Mouse (Mus musculus): ENCODE measurements around the gene Shisal2b.
"Not testable (repeated sequence)": the region's sequence is repeated elsewhere in the genome, so short reads cannot be mapped to it uniquely, and the experiment has no call there.

Gene Shisal2b
- long read RNA-seq, experiment 1 = 0 reads
- long read RNA-seq, experiment 2 = 0 reads

DNA sequence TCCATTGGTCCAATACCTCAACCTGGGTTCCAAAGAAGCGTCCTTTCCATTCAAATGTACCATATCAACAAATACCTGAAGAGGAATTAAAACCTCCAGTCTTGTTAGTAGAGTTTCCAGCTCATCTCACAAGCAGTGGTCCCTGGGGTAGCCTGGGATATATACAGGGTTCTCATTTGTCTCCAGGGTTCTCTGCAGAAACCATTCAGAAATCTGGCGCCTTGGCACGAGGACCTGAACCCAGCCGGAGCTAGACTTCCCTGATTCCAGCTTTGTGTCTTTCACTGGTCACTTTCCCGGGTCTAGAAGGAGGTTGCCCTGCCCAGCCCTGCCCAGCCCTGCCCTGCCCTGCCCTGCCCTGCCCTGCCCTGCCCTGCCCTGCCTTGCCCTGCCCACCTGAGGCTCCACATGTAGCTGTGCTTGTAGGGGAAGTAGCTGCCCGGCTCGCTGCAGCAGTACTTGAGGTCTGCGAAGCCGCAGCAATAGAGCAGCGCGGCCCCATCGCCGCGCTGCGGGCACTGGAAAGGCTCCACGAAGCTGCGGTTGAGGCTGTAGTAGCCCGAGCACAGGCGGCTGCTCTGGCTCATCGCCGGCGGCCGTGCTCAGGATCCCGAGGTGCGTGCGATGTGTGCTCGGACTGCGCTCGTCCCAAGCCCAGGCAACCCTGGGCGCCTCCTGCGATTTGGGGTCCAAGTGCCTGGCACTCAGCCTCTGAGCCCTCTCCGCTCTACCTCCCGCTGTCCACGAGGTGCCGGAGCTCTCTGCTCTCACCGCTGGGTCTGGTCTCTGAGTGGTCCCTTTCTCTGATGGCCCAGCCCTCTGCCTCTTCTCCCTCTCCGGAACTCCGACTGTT, at the start of gene Shisal2b:
Shisal2b (minus strand) TSS at position 767 of the 853 bp plus-strand sequence.
- intact Hi-C loops (cut with DNase I) = no loop called here

DNA sequence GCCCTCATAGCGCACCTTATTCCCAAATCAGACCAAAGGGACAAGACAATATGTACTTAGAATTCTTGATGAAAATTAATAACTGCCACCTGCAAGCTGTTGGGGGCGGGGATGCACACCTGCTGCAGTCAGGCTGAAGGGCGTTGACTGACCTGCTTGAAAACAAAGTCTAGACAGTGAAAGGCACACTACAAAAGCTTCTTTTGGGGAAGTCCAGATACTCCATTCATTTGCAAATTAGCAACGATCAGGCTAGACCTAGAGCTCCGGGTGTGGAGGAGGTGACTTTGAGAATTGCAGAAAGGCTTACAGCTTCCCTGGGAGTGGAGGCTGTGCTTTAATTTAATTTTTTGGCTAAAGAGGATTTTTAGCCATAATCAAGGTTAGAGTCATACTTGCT, 47.9 kb upstream of the Shisal2b start:
- intact Hi-C loops (cut with DNase I) = not testable (repeated sequence)

DNA sequence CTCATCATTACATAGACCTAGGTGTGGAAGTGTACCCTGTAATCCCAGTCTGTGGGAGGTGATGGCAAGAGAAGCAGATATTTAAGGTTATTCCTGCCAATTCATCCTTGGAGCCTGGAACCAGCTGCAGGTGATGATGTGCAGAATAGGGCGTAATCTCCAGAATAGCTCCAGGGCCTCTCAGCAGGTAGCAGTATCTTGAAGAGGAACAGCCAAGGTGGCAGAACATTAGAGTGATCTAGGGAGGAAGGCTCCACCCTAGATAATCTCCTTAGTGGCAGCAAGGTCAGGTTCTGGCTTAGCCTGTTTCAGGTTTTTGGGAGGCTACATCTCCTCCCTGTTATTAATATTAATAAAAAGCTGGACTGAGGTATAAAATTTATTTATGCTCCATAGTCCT, 47.3 kb upstream of the Shisal2b start:
- intact Hi-C loops (cut with DNase I) = not testable (repeated sequence)

DNA sequence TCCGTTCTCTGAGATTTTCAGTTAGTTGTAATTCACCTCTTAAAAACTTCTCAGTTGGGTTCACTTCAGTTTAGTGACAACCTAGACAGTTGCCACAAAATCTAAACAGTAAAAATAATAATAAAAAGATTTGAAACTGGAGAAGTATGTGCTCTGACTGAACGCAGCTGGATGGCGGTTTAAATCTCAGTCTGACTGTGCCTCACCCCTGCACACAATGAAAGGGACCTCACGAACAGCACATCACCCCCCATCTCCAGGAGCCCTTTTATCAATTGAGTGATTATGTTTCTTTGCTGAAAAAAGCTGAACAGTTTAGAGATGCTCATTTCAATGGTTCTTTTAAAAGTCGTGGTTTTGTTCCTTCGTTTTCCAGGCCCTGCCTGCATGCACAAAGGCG, 45.0 kb upstream of the Shisal2b start:
- intact Hi-C loops (cut with DNase I) = no loop called here

DNA sequence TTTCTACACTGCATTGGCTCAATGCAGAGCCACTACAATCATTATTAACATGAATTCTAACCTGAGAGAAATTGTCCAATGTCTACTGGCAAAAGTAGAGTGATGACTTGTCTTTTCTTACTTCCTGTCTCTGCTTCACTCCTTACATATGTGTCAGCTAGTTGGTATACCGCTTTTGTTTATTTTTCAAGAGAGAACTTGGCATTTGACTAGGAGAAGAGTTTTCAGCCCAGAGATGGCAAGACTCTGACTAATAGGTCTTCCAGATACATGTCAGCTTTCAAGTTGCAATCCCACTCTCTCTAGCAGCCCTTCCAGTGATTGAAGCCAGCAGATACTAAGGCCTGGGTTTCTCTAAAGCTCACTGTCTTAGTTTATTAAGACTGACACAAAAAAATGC, 31.1 kb upstream of the Shisal2b start:
- intact Hi-C loops (cut with DNase I) = no loop called here

DNA sequence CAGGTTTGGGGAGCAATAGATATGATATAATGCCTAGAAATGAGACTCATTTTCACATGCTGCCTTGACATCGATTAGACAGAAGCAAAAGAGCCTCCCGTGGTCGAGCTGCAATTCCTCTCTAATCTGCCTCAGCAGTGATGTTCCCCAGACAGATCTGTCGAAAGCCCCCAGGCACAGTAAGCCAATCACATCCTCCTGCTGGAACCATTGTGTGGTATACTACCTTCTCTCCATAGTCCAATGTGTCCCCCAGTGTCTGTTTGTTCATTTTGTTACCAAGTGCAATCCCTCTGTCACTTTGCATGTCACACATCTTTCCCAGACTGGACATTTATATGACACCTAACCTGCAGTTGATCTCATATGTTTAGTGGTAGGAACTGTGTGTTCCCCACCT, 28.6 kb upstream of the Shisal2b start:
- intact Hi-C loops (cut with DNase I) = no loop called here

DNA sequence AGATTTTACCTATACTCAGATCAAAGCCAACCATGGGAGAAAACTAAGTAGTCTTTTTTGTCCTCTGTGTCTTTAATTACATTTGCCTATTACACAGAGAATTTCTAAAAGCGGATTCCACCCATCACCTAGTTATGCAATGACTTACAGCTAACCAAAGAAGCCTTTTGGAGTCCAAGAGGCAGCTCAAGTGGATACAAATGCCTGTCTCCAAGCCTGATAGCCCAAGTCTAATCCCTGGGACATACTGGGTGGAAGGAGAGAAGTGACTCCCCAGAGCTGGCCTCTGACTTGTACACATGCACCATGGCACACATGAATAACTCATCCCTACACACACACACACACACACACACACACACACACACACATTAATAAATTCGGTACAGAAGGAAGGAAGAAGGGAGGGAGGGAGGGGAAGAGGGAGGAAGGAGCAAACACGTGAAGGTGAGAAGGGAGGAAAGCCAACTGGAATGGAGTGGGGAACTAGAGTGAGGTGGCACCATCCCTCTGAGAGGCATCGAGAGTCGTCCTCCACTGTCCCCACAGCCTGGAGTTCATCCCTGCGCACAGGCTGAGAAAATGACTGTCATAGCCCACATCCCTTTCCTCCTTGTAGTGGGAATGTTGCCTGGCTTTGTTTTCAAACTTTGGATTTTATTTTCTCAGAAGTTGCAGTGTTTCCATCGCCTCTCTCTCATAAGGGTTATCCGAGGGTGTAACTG, 22.8 kb upstream of the Shisal2b start:
- intact Hi-C loops (cut with DNase I) = no loop called here

DNA sequence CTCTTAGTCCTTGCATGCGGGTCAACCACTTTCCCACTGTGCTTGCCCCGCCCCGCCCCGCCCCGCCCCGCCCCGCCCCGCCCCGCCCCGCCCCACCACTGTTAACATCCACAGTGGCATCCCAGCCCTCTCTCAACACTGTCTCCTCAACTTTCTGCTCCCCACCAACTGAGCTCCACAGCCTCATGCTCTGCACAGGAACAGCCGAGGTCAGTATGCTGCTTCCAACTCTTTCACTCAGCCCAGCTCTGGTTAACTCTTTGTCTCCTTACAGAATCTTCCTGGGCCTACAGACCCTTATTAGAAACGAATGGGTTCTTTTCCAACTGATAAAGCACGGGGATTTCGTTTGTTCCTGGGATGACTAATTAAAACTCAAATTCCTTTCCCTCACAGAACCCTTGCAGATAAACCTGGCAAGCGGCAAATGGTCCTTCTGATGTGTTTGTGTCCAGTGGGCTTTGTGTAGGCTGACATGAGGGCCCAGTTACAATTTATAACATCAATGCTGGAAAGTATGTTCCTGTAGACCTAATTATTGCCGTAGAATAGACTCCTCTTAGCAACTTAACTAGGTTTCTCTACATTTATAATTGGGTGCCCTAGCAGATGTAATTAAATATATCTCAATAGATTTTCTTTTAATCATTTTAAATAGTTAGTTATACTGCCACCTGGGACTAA, 20.0 kb upstream of the Shisal2b start:
- intact Hi-C loops (cut with DNase I) = no loop called here

DNA sequence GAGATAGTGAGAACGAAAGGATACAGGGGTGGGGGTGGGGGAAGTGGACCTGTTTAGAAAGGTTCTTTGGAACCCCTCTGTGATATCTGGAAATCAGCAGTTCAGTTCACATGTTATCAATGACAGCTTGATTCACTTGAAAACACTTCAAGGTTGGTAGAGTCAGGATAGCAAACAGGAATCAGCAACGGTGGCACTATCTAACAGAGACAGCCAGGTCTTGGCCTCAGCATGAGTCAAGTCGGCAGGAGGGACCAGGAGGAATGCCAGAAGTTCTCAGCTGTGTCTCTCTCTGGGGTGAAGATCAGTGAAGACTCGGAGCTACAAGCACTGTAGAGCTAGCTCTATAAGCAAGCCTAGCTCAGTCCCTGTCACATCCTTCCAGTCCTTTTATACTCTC, 14.8 kb upstream of the Shisal2b start:
- intact Hi-C loops (cut with DNase I) = no loop called here

DNA sequence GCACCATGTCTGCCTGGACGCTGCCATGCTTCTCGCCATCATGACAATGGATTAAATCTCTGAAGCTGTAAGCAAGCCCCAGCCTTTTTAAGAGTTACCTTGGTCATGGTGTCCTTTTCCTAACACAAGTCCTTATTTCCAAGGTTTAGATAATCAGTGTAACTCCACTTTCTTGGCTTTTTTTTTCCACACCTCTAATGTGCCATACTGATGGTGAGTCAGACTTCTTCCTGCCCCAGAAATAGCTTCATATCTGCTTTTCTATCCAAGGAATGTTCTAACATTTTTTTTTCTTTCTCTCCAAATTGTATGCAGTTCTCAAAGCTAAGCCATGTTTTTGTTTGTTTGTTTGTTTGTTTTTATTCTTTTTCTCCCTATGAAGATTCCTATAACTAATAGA, 6.2 kb upstream of the Shisal2b start:
- intact Hi-C loops (cut with DNase I) = no loop called here

DNA sequence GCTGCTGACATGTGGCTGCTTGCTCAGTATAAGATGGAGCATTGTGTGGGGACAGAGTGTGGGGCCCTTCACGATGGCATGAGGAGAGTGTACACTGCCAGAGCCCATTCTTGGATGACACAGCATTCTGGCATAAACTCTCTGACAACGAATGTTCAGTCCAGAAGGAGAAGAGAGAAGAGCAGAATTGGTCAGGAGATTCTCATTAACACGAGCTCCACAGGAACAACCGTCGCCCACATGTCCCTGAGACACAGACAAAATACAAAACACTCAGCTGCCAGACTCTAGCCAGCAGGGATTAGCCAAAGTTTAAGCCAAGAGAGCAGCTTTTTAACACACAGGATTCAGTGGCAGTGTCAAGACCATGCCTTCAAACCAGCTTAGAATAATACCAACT, 3.0 kb upstream of the Shisal2b start:
- intact Hi-C loops (cut with DNase I) = no loop called here

DNA sequence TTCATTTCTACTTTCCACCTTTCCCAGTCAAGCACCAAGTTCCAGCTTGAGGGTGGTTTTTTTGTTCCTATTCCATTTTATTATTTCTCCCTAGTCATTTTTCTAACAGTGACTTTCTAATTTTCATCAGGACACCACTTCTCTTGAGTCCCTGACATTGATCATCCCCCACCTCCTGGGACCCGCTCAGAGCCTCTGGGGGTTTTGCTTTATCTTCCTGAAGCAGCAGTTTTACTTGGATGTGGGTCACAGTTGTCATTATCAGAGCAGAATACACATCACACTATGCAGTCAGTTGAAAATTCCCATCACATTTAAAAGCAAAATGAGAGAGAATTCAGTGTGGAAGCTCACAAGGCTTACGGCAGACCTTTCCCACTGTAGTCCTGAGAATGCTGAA, 10.0 kb downstream of the Shisal2b start:
- intact Hi-C loops (cut with DNase I) = no loop called here

DNA sequence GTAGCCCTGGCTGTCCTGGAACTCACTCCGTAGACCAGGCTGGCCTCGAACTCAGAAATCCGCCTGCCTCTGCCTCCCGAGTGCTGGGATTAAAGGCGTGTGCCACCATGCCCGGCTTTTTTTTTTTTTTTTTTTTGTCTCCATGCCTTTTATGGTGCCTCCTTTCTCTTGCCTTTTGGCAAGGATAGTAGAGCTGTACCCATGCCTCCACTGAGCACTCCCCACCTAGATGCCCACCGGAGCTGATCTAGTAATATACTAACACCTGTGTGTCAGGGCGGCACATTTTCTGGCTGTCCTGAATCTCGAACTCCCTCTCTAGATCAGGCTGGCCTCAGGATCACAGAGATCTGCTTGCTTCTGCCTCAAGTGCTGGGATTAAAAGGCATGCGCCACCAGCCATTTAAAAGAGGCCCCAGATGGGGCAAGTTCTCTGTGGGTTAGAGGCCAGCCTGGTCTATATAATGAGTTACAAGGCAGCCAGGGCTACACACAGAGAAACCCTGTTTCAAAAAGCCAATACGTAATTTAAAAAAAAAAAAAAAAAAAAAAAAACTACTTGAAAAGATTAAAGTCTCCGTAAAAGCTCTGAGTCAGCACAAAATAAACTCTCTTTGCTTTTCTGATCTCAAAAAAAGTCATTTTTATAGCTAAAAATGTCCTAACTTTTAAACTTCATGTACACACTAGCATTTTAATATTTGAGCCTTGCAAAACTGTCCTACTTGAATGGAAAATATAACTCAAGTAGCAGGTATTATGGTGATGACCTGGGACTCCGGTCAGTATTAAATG, 20.2 kb downstream of the Shisal2b start:
- intact Hi-C loops (cut with DNase I) = no loop called here

DNA sequence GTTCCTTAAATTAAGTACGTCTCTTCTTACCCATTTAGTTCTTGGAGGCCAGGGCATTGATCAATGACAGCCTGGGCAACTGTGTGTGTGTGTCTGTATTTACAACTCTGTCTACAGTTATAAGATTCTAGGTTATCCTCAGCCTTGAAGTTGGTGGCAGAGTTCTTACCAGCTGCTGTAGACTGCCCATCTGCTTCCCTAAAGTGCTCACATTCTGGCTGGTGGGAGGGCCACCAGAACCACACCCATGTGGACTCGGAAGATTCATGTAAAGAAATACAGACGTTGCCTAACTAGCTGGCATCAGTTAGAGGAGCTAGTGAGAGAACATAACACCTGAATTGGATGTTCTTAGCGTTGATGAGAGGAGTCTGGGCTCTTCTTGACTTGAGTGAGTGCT, 21.8 kb downstream of the Shisal2b start:
- intact Hi-C loops (cut with DNase I) = no loop called here

DNA sequence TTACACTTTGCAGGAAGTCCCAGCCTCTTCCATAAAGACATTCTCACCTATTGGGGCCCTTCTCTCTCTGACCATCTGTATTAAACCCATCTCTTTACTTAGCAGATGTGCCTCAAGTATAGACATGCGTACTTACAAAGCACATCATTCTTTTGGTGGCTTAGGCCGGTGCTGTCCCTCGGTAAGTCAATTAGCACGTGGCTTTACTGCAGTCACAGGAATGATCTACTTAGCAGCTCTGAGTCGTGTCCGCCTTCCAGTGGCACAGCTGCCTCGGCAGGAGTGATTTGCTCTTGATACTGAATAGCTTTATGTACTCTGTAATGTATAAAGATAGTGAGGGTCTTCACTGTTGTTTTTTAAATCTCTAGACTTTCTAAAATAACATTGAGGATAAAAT, 26.1 kb downstream of the Shisal2b start:
- intact Hi-C loops (cut with DNase I) = no loop called here

DNA sequence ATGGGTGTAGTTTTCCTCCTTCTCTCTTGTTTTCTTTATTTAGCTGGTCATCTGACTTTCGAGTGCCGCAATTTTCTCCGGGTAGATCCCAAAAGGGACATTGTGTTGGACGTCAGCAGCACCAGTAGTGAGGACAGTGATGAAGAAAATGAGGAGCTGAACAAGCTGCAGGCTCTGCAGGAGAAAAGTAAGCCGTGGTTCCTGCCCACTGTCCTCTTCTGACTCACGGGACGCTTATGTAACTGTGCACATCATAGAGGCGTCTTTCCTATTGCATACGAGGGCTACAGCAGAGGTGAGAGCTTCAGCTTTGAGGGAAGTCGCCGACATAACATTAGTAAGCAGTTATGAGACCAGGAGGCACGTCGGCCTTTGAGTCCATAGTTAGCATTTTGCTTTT, 30.9 kb downstream of the Shisal2b start:
- intact Hi-C loops (cut with DNase I) = no loop called here

DNA sequence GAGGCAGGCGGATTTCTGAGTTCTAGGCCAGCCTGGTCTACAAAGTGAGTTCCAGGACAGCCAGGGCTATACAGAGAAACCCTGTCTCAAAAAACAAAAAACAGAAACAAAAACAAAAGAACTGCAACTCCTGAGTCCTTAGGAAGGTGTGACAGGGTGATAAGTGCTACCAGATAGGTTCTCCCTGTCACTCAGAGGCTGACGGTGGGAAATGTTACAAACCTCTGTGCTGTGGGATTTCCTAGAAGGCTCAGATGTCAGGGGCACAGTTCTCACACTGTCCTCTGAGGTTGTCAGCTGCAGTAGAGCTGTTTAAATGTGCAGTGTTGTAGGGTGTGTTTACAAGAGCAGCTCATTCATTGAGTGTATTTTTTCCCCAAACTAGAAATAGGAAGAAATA, 38.2 kb downstream of the Shisal2b start:
- intact Hi-C loops (cut with DNase I) = no loop called here

DNA sequence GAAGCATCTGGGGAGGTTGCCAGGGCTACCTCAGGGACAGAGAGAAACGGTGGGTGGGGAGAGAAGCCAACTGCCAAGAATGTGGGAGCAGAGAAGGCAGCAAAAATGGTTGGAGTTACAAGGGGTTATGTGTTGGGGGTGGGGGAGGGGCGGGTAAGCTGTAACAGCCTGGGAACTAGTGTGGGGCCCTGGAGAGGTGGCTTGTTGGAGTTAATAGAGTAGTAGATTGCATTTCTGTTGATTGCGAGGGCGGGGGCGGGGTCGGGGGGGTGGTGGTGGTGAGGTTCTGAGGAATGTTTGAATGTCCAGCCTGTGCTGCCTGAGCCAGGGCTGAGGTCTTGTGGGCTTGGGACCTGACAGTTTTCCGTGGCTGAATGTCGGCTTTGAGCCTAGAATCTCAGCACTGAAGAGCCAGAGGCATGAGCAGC, 41.3 kb downstream of the Shisal2b start:
- intact Hi-C loops (cut with DNase I) = no loop called here

DNA sequence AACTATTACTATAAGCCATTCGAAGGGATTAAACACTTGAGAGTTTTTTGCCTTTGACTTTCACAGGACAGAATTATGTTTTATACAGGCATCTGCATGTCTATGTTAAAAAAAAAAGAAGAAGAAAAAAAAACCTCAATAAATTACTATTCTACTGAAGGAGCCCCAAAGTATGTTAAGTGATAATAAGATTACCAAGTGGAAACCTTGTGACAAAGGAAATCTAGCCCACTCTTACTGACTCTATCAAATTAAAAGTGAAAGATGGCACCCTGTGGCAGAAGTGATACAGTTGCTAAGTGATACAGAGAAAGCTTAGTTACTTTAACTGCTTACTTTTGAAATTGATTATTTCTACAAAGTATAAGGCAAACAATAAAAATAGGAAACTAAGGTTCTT, 41.8 kb downstream of the Shisal2b start:
- intact Hi-C loops (cut with DNase I) = no loop called here

DNA sequence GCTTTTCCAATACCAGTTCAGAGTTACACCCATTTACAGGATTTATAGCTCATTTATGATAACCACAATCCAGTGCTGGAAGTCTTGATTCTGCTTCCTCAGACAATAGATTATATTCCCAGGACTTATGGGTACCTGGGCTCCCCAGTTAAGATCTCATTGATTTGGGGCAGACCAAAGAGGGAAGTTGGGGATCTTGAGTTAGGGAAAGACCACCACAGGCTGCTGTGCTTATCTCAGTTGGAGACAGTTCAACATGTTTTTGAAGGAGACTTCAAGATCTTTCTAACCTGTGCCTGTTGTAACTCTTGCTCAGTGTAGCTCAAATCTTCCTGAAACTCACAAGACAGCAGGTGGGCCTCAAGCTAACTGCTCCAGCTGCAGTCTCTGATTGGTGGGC, 42.5 kb downstream of the Shisal2b start:
- intact Hi-C loops (cut with DNase I) = no loop called here

DNA sequence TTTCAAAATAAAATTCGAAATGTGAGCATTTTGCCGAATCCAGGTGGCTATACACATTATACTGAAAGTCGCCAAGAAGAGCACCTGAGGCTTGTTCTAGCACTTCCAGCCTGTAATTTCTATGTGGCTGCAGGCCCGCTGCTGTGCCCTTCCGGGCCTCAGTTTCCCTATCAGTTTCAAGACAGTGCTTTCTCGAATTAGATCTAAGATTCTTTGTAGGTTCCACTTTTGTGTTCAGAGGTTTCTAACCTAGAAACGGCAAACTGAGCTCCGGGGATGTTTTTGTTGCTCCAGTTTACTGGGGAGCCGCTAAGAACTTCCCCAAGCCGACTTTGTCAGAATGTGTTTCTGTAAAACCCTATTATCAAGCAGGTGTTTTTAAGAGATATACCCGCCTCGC, 46.0 kb downstream of the Shisal2b start:
- intact Hi-C loops (cut with DNase I) = no loop called here
